Mouse (Mus musculus) embryonic fibroblast, embryonic 13.5 days (primary cell): ENCODE data around the gene Rptor. TPM values are rescaled to one million over a fixed set of nuclear protein-coding genes. Genes with fewer than 3 reads are reported as not detected.

Source experiments
- H3K27ac ChIP-seq: 2 replicates; pipeline ENCODE4 v1.5.1; 2012; ENCODE audit warnings: low read length, control low read depth, inconsistent platforms; ENCODE audit not compliant: insufficient read depth
- H3K4me1 ChIP-seq: 2 replicates; pipeline ENCODE4 v1.6.1; 2011; ENCODE audit warnings: low read length; ENCODE audit not compliant: control insufficient read depth, insufficient read depth
- H3K4me3 ChIP-seq: 2 replicates; pipeline ENCODE4 v1.5.1; 2011; ENCODE audit warnings: mild to moderate bottlenecking, control low read depth, low read length; ENCODE audit not compliant: insufficient read depth
- CTCF ChIP-seq: IDR thresholded peaks from 2 replicates; pipeline ENCODE4 v1.5.1; 2011; ENCODE audit warnings: mild to moderate bottlenecking, control low read depth, low read length, moderate library complexity, borderline replicate concordance; ENCODE audit not compliant: insufficient read depth
- POLR2A ChIP-seq: IDR thresholded peaks from 2 replicates; pipeline ENCODE4 v1.6.1; 2011; ENCODE audit warnings: low read depth, mild to moderate bottlenecking, control low read depth, low read length, moderate library complexity
- polyA plus RNA-seq: library from polyadenylated mRNA; stranded (reverse); fragments of >200 nt; gene quantifications from 2 replicates; pipeline ENCODE4 v1.2.4, GENCODE M21; 2011; ENCODE audit warnings: low read depth; ENCODE audit not compliant: missing spikeins, insufficient read length

Gene Rptor
- polyA plus RNA-seq, result 31.7 TPM in 2 replicates

GRCm38 (mm10) chr11:119602763-119603526 lies at the start of gene Rptor:
Rptor (plus strand) TSS chr11:119602905.
- TF ChIP-seq POLR2A (peak; percentile 78), CTCF (no peak)
- Histone ChIP-seq H3K27ac (no peak within 1 kb of the TSS), H3K4me3 (peak within 1 kb of the TSS; percentile 80), H3K4me1 (peaks cover 5% of the 10 kb centered on the region)

- Histone ChIP-seq H3K4me3 (no peak overlapping the region), H3K27ac (no peak overlapping the region), H3K4me1 (peaks cover 4% of the 10 kb centered on the region; the same call in 1 of the 2 replicates)
- TF ChIP-seq CTCF, result no peak
- TF ChIP-seq POLR2A, result no peak
These were observed 48.0 kb upstream of the Rptor start for GRCm38 (mm10) chr11:119554706-119555105.

GRCm38 (mm10) chr11:119555170-119555569 lies 47.5 kb upstream of the Rptor start:
- H3K4me1 ChIP-seq, result peaks cover 4% of the 10 kb centered on the region; the same call in 1 of the 2 replicates
- no peak overlapping the region for H3K4me3 ChIP-seq
- H3K27ac ChIP-seq, result no peak overlapping the region
- TF ChIP-seq CTCF, result no peak
- no peak for TF ChIP-seq POLR2A

- Histone ChIP-seq H3K4me1 (no peaks in the 10 kb centered on the region), H3K4me3 (no peak overlapping the region), H3K27ac (no peak overlapping the region)
- no peak for TF ChIP-seq CTCF
- no peak for TF ChIP-seq POLR2A
These were observed 44.5 kb upstream of the Rptor start for GRCm38 (mm10) chr11:119557940-119558869.

GRCm38 (mm10) chr11:119558870-119559610 lies 43.7 kb upstream of the Rptor start:
- H3K4me1 ChIP-seq, result no peaks in the 10 kb centered on the region
- H3K27ac ChIP-seq, result no peak overlapping the region
- no peak for TF ChIP-seq CTCF
- TF ChIP-seq POLR2A, result no peak
- H3K4me3 ChIP-seq, result no peak overlapping the region

GRCm38 (mm10) chr11:119562286-119562685 lies 40.4 kb upstream of the Rptor start:
- H3K27ac ChIP-seq, result no peak overlapping the region
- H3K4me3 ChIP-seq, result no peak overlapping the region
- no peaks in the 10 kb centered on the region for H3K4me1 ChIP-seq
- no peak for TF ChIP-seq CTCF
- no peak for TF ChIP-seq POLR2A

GRCm38 (mm10) chr11:119563166-119563565 lies 39.5 kb upstream of the Rptor start:
- TF ChIP-seq POLR2A, result no peak
- TF ChIP-seq CTCF, result no peak
- Histone ChIP-seq H3K27ac (no peak overlapping the region), H3K4me1 (no peaks in the 10 kb centered on the region), H3K4me3 (no peak overlapping the region)

GRCm38 (mm10) chr11:119564383-119564782 lies 38.3 kb upstream of the Rptor start:
- Histone ChIP-seq H3K4me3 (no peak overlapping the region), H3K4me1 (no peaks in the 10 kb centered on the region), H3K27ac (no peak overlapping the region)
- no peak for TF ChIP-seq POLR2A
- TF ChIP-seq CTCF, result no peak

GRCm38 (mm10) chr11:119565021-119565420 lies 37.7 kb upstream of the Rptor start:
- TF ChIP-seq CTCF, result no peak
- no peak for TF ChIP-seq POLR2A
- no peak overlapping the region for H3K4me3 ChIP-seq
- H3K4me1 ChIP-seq, result no peaks in the 10 kb centered on the region
- no peak overlapping the region for H3K27ac ChIP-seq
